Comparison of ENCODE assay signal across 12 mouse cellular contexts in the genomic region with DNA sequence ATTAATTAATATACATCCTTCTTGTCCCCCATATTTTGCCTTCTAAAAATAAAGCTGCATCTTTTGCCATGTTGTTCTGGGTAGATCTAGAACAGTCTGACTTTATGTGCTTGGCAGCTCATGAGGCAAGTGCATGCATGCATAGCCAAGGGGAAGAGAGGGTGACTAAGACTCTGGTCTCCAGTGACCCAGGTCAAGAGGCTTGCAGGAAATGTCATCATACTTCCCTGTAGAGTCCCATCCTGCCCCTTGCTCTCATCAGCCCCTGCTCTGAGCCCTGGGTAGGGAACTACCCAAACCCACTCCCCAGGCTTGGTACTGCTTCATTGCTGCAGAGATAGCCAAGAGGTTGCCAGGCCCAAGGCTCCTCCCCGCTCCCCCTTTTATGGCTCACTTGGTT. TPM values are rescaled to one million over a fixed set of nuclear protein-coding genes. Genes with fewer than 3 reads are reported as not detected.
A peak's percentile ranks its signal among the peaks of the same experiment; 100 is the strongest.
DNase-seq lines count a peak whose midpoint lies in the region; ATAC-seq lines count a peak whose summit lies in the region.
"Had no signal": no experiment of that assay in that cellular context is flagged by ENCODE, and none has a peak within 500 bp of the region (broad histone marks: within the 10 kb centered on the region; RNA-seq: fewer than 3 reads in every experiment).

No protein-coding gene starts in this region.

- ATAC-seq in megakaryocyte, adult 5-6 weeks (ENCODE audit: poor library complexity, severe bottlenecking) = peak; percentile 98
- ATAC-seq in forebrain, embryonic 14.5 days = no peak
- no peak for ATAC-seq in CD4-positive, CD25-positive, alpha-beta regulatory T cell, adult 4 months

- no peaks in the 10 kb centered on the region for H3K27me3 ChIP-seq in forebrain, embryonic 14.5 days (replicated peaks; ENCODE audit: control insufficient read depth, insufficient read depth, low read length)
- H3K27me3 ChIP-seq in midbrain, embryonic 10.5 days (ENCODE audit: low read depth, poor library complexity, severe bottlenecking) = no peaks in the 10 kb centered on the region
- H3K27me3 ChIP-seq: hindbrain, embryonic 13.5 days; kidney, embryonic 15.5 days; megakaryocyte, embryonic 14.5 days had no signal

- no peaks in the 10 kb centered on the region for H3K4me1 ChIP-seq in forebrain, embryonic 14.5 days (ENCODE audit: control insufficient read depth, insufficient read depth, low read length)
- H3K4me1 ChIP-seq in midbrain, embryonic 10.5 days = no peaks in the 10 kb centered on the region
- H3K4me1 ChIP-seq: hindbrain, embryonic 13.5 days; kidney, embryonic 15.5 days had no signal

- DNase-seq in kidney, postnatal 14 days = peak; percentile 12
- no peak for DNase-seq in kidney, postnatal 25 days
- DNase-seq in 3T3-L1 (ENCODE audit: low read depth, low spot score) (peak; percentile 66), MN1 (ENCODE audit: low spot score) (peak; percentile 73)
- DNase-seq in forebrain, embryonic 14.5 days (ENCODE audit: low spot score) = no peak
- no peak for DNase-seq in midbrain, embryonic 10.5 days (ENCODE audit: low spot score)
- DNase-seq: cerebellum, adult 18-20 months had no signal

- no peak overlapping the region for H3K27ac ChIP-seq in forebrain, embryonic 14.5 days (ENCODE audit: low read depth, low read length)
- no peak overlapping the region for H3K27ac ChIP-seq in midbrain, embryonic 10.5 days (replicated peaks)
- H3K27ac ChIP-seq: hindbrain, embryonic 13.5 days; kidney, embryonic 15.5 days had no signal

- H3K36me3 ChIP-seq in forebrain, embryonic 14.5 days (ENCODE audit: control insufficient read depth, insufficient read depth, low read length) = peaks cover 91% of the 10 kb centered on the region
- H3K36me3 ChIP-seq in midbrain, embryonic 10.5 days = peaks cover 95% of the 10 kb centered on the region

- H3K9ac ChIP-seq in forebrain, embryonic 14.5 days (ENCODE audit: low read length) = no peak overlapping the region
- H3K9ac ChIP-seq: hindbrain, embryonic 13.5 days; kidney, embryonic 15.5 days had no signal

- 95% methylated on average over 1 of the region's 1 CpGs for WGBS in forebrain, embryonic 14.5 days
- WGBS in midbrain, embryonic 10.5 days = 97% methylated on average over 1 of the region's 1 CpGs

- H3K4me2 ChIP-seq in forebrain, embryonic 14.5 days (ENCODE audit: low read length) = no peak overlapping the region
- H3K4me2 ChIP-seq: hindbrain, embryonic 13.5 days; kidney, embryonic 15.5 days had no signal

- no peak overlapping the region for H3K4me3 ChIP-seq in forebrain, embryonic 14.5 days (ENCODE audit: low read depth, low read length)
- H3K4me3 ChIP-seq in midbrain, embryonic 10.5 days = no peak overlapping the region
- H3K4me3 ChIP-seq: hindbrain, embryonic 13.5 days; kidney, embryonic 15.5 days; megakaryocyte, embryonic 14.5 days had no signal

- H3K9me3 ChIP-seq in forebrain, embryonic 14.5 days (replicated peaks; ENCODE audit: control insufficient read depth, low read length) = no peaks in the 10 kb centered on the region
- no peaks in the 10 kb centered on the region for H3K9me3 ChIP-seq in midbrain, embryonic 10.5 days (replicated peaks)
- H3K9me3 ChIP-seq: hindbrain, embryonic 13.5 days; kidney, embryonic 15.5 days; megakaryocyte, embryonic 14.5 days had no signal

RNA-seq across cellular contexts. Expression of a gene that starts 23.0 kb away (rescaled TPM):
- 77.0 and 100 TPM in 2 replicates for total RNA-seq in megakaryocyte, adult 5-6 weeks (2015)
- total RNA-seq in megakaryocyte, adult 5-6 weeks (2017) = 52.8 and 95.7 TPM in 2 replicates
- polyA plus RNA-seq in forebrain, embryonic 14.5 days (2014; fragmentation: Nextera tagmentation; extraction: Ambion mirVana) = 10.3 and 12.1 TPM in 2 replicates
- 10 to 100 TPM; 23.6 to 32.4 TPM for polyA plus RNA-seq in CD4-positive, CD25-positive, alpha-beta regulatory T cell, adult 4 months (2017; shearing (Covaris generic))
- 33.6 and 33.7 TPM in 2 replicates for polyA plus RNA-seq in midbrain, embryonic 10.5 days (2016; fragmentation: Nextera tagmentation; extraction: Ambion mirVana)

Comparison
In these comparisons a context has a peak if more than half of its experiments do, and no peak if none do; other contexts are left out.
1. DNase-seq: peak in kidney, postnatal 14 days (single experiment), 3T3-L1 (single experiment) and MN1 (single experiment); none in kidney, postnatal 25 days (0 of 2), forebrain, embryonic 14.5 days (single experiment) and midbrain, embryonic 10.5 days (single experiment).